Mouse (Mus musculus): ENCODE data around the gene Tbc1d10c.

Gene Tbc1d10c

GRCm38 (mm10) chr19:4214771-4215450 lies 23.8 kb upstream of the Tbc1d10c start:
- DNase-seq: peak; percentile 46 to 70

- DNase-seq: peak; percentile 36 to 73
Measured at GRCm38 (mm10) chr19:4214071-4214770, 23.1 kb upstream of the Tbc1d10c start, which contains the start of the genes Clcf1 and AC109138.7. Clcf1 (plus strand) TSS chr19:4214238. AC109138.7 (plus strand) TSS chr19:4214357.

- DNase-seq: peak; percentile 69 to 85
Measured at GRCm38 (mm10) chr19:4213524-4213974, 22.5 kb upstream of the Tbc1d10c start.

- DNase-seq: no peak
Measured at GRCm38 (mm10) chr19:4211891-4212588, 21.0 kb upstream of the Tbc1d10c start.

- no peak for DNase-seq
Measured at GRCm38 (mm10) chr19:4208563-4208962, 17.5 kb upstream of the Tbc1d10c start.

GRCm38 (mm10) chr19:4206971-4207370 lies 15.9 kb upstream of the Tbc1d10c start:
- DNase-seq: peak; percentile 83 to 86

- DNase-seq: no peak
Measured at GRCm38 (mm10) chr19:4204889-4205288, 13.8 kb upstream of the Tbc1d10c start.

GRCm38 (mm10) chr19:4203604-4204326 lies 12.7 kb upstream of the Tbc1d10c start:
- peak in 1 of 2 experiments; percentile 27 for DNase-seq

GRCm38 (mm10) chr19:4203148-4203547 lies 12.1 kb upstream of the Tbc1d10c start:
- no peak for DNase-seq

GRCm38 (mm10) chr19:4202149-4202548 lies 11.1 kb upstream of the Tbc1d10c start:
- no peak for DNase-seq

- peak; percentile 99 for DNase-seq
Measured at GRCm38 (mm10) chr19:4201291-4201909, 10.3 kb upstream of the Tbc1d10c start, which contains the start of gene Rad9a. Rad9a (minus strand) TSS chr19:4201662.

GRCm38 (mm10) chr19:4197180-4197579 lies 6.1 kb upstream of the Tbc1d10c start:
- no peak for DNase-seq

- DNase-seq: peak in 1 of 2 experiments; percentile 47
Measured at GRCm38 (mm10) chr19:4196548-4196947, 5.5 kb upstream of the Tbc1d10c start.

- DNase-seq: no peak
Measured at GRCm38 (mm10) chr19:4196048-4196447, 5.0 kb upstream of the Tbc1d10c start.

GRCm38 (mm10) chr19:4194776-4195650 lies 3.9 kb upstream of the Tbc1d10c start:
- peak; percentile 33 to 48 for DNase-seq

- DNase-seq: no peak
Measured at GRCm38 (mm10) chr19:4194021-4194724, 3.1 kb upstream of the Tbc1d10c start.

GRCm38 (mm10) chr19:4193129-4193528 lies 2.0 kb upstream of the Tbc1d10c start:
- DNase-seq: no peak

GRCm38 (mm10) chr19:4192251-4192985 lies 1.3 kb upstream of the Tbc1d10c start:
- DNase-seq: no peak

- DNase-seq: peak; percentile 95 to 99
Measured at GRCm38 (mm10) chr19:4191528-4192250, 605 bp upstream of the Tbc1d10c start, which contains the start of gene Ppp1ca. Ppp1ca (plus strand) TSS chr19:4192065.
